Mouse (Mus musculus) lung, adult 2 months (tissue): Measurements from ENCODE around the gene Pla2g16. TPM values are rescaled to one million over a fixed set of nuclear protein-coding genes. Genes with fewer than 3 reads are reported as not detected.
A peak's percentile ranks its signal among the peaks of the same experiment; 100 is the strongest.

Experiments used
- DNase-seq: peaks from one replicate; pipeline ENCODE4 v3.0.0; 2022
- H3K4me1 ChIP-seq: fragments of 200-500 bp; 2 replicates; pipeline ENCODE4 v1.6.1; 2011; ENCODE audit warnings: low read length; ENCODE audit not compliant: control insufficient read depth, insufficient read depth
- H3K4me3 ChIP-seq: fragments of 200-500 bp; replicated peaks from 2 replicates; pipeline ENCODE3; 2011; ENCODE audit warnings: low read depth, mild to moderate bottlenecking, control low read depth, low read length; ENCODE audit errors: extremely low read depth
- CTCF ChIP-seq: fragments of 200-500 bp; IDR thresholded peaks from 2 replicates; pipeline ENCODE4 v1.5.1; 2011; ENCODE audit warnings: mild to moderate bottlenecking, low read length, control low read depth; ENCODE audit not compliant: insufficient read depth
- POLR2A ChIP-seq: fragments of 200-500 bp; IDR thresholded peaks from 2 replicates; pipeline ENCODE4 v1.6.1; 2011; ENCODE audit warnings: low read depth, mild to moderate bottlenecking, control low read depth, low read length, borderline replicate concordance; ENCODE audit errors: extremely low read depth
- WGBS: fragments of 180-500 bp; shearing (Covaris S2); methylation state at CpG from one replicate; pipeline ENCODE4 v1.1.7; 2018; 5-methylcytosine and 5-hydroxymethylcytosine counted together
- polyA plus RNA-seq: library from polyadenylated mRNA; depleted of rRNA; stranded (reverse); fragments of >200 nt; gene quantifications from 2 replicates; pipeline ENCODE4 v1.2.3, GENCODE M21; 2012

The Pla2g16 gene
- polyA plus RNA-seq, 1 experiment: 19.0 TPM

- TF ChIP-seq POLR2A (no peak), CTCF (no peak)
- Histone ChIP-seq H3K4me1 (no peaks in the 10 kb centered on the region), H3K4me3 (no peak overlapping the region)
- no peak for DNase-seq
- 86% methylated on average over 5 of the region's 5 CpGs for WGBS
Measured at GRCm38 (mm10) chr19:7533891-7534290, 23.4 kb upstream of the Pla2g16 start.

DNA sequence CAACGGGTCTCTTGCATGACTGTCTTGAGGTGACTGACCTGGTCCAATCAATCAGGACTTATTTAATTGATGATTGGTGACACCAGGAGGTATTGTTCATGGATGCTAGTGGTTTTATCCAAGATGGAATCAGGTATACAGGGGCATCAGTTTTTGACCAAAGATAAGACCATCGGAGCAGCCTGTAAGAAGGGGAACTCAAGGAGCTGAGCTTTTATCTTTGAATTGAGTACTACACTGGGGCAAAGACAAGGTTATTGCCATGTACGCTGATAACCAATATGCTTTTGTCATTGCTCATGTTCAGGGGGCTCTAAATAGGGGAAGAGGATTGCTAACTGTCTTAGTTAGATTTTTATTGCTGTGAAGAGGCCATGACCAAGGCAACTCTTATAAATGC lies 8.3 kb upstream of the Pla2g16 start:
- WGBS: 90% methylated on average over 3 of the region's 3 CpGs
- no peak for TF ChIP-seq CTCF
- TF ChIP-seq POLR2A: no peak
- no peak for DNase-seq
- Histone ChIP-seq H3K4me3 (no peak overlapping the region), H3K4me1 (peaks cover 2% of the 10 kb centered on the region; the same call in 1 of the 2 replicates)

GRCm38 (mm10) chr19:7551550-7552300 lies 5.5 kb upstream of the Pla2g16 start:
- no peak for DNase-seq
- Histone ChIP-seq H3K4me3 (no peak overlapping the region), H3K4me1 (peaks cover 2% of the 10 kb centered on the region; the same call in 1 of the 2 replicates)
- no peak for TF ChIP-seq CTCF
- no peak for TF ChIP-seq POLR2A
- WGBS: 29% methylated on average over 4 of the region's 4 CpGs

DNA sequence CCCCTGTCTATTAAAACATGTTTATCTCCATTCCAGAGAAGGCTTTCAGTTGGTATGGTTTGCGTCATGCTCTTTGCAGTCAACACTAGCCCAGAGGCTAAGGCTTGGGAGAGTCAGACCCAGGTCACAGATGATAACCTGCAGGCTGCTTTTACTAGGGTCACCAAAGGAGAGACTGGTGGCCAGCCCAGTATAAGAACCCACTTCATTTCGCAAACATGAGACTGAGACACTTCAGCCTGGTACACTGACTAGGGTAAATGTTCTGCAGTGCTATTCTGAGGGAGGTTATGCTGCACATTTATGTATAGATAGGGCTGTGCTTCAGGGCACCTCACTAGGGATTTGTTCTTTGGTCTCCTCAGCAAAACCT lies 5.0 kb upstream of the Pla2g16 start:
- no peak for DNase-seq
- Histone ChIP-seq H3K4me1 (peaks cover 2% of the 10 kb centered on the region; the same call in 1 of the 2 replicates), H3K4me3 (no peak overlapping the region)
- TF ChIP-seq CTCF (no peak), POLR2A (no peak)
- 59% methylated on average over 2 of the region's 2 CpGs for WGBS

DNA sequence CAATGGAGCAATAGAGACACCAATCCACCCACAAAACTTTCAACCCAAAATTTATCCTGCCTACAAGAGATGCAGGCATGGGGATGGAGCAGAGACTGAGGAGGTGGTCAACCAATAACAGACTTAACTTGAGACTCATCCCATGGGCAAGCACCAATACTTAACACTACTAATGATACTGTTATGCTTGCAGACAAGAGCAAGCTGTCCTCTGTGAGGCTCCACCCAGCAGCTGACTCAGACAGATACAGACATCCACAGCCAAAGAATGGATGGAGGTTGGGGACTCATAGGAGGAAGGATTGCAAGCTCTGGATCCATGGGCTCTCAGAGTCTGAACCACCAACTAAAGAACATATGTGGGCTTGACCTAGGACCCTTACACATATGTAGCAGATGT lies 3.8 kb upstream of the Pla2g16 start:
- TF ChIP-seq CTCF (no peak), POLR2A (no peak)
- Histone ChIP-seq H3K4me1 (peaks cover 2% of the 10 kb centered on the region; the same call in 1 of the 2 replicates), H3K4me3 (no peak overlapping the region)
- no peak for DNase-seq

DNA sequence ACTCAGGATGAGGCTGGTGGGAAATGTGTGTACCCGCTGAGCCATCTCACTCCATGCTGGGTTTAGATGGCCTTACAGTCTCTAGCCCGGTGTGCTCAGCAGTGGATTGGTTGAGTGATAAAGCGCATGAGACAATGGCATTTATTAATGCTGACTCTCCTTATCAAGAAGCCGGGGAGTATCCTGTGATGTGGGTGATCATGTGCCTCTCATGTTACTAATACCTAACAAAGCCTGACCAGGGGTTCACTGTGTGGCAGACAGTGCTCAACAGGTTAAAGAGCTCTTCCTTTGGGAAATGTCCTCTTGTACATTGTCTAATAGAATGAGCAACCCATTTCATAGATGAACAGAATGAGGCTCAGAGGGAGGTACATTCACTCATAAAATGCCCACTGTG lies 2.4 kb upstream of the Pla2g16 start:
- peaks cover 2% of the 10 kb centered on the region; the same call in 1 of the 2 replicates for H3K4me1 ChIP-seq
- WGBS: 72% methylated on average over 4 of the region's 4 CpGs
- no peak for DNase-seq
- TF ChIP-seq POLR2A (no peak), CTCF (no peak)
- no peak overlapping the region for H3K4me3 ChIP-seq

GRCm38 (mm10) chr19:7556641-7557040 lies 618 bp upstream of the Pla2g16 start:
- WGBS: 97% methylated on average over 1 of the region's 1 CpGs
- no peak for DNase-seq
- TF ChIP-seq POLR2A (no peak), CTCF (no peak)
- H3K4me1 ChIP-seq: 0 out of 2 replicates have a peak, but pooled peaks cover 2% of the 10 kb centered on the region
- H3K4me3 ChIP-seq: no peak overlapping the region

GRCm38 (mm10) chr19:7557844-7558243 lies 585 bp downstream of the Pla2g16 start:
- peak overlapping the region; percentile 75 for H3K4me3 ChIP-seq
- no peak for DNase-seq
- TF ChIP-seq POLR2A: no peak
- no peak for TF ChIP-seq CTCF
- H3K4me1 ChIP-seq: 0 out of 2 replicates have a peak, but pooled peaks cover 2% of the 10 kb centered on the region
- WGBS: 2% methylated on average over 4 of the region's 4 CpGs

DNA sequence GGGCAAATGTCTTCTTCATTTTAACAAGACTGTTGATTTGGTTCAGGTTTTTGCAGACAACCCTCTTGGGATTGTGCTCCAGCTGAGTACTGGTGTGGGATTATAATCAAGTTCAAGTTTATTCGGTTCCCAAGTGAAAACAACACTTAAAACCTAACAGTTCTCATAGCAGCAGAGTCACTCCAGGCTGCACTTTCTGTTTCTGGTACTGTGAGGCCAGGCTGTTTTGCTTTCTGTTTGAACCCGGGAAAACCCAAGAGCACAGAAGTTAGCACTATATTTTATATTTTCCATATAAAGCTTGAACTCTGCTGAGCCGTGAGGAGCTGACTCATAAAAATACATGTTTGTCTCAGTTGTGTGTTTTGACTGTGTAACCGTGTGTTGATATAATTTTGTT lies 1.4 kb downstream of the Pla2g16 start:
- no peak for DNase-seq
- WGBS: 48% methylated on average over 4 of the region's 4 CpGs
- no peak for TF ChIP-seq POLR2A
- TF ChIP-seq CTCF: no peak
- Histone ChIP-seq H3K4me3 (peak overlapping the region; percentile 31), H3K4me1 (peaks cover 5% of the 10 kb centered on the region; the same call in 1 of the 2 replicates)

GRCm38 (mm10) chr19:7559986-7560385 lies 2.7 kb downstream of the Pla2g16 start:
- 63% methylated on average over 4 of the region's 4 CpGs for WGBS
- Histone ChIP-seq H3K4me1 (peaks cover 5% of the 10 kb centered on the region; the same call in 1 of the 2 replicates), H3K4me3 (no peak overlapping the region)
- TF ChIP-seq CTCF (no peak), POLR2A (no peak)
- no peak for DNase-seq

DNA sequence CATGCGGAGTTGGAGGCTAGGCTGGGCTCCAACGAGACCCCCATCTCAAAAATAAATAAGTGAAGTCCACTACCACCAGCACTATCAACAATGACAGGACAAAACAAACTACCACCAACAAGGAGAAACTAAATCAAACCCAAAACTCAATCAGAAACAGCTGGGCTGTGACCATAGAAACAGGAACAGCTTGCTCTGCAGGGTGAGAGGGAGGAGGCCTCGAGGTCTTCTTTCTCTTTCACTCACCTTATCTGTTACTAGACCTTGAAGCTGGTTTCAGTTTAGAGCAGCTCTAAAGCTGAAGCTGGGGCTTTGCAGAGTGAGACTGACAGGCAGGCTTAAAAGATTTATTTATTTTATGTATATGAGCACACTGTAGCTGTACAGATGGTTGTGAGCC lies 4.2 kb downstream of the Pla2g16 start:
- Histone ChIP-seq H3K4me1 (peaks cover 5% of the 10 kb centered on the region; the same call in 1 of the 2 replicates), H3K4me3 (no peak overlapping the region)
- WGBS: 63% methylated on average over 3 of the region's 3 CpGs
- no peak for TF ChIP-seq POLR2A
- no peak for TF ChIP-seq CTCF
- no peak for DNase-seq
